Mouse (Mus musculus) intestine, postnatal 0 days (tissue): ENCODE data around the gene Mns1. TPM values are rescaled to one million over a fixed set of nuclear protein-coding genes. Genes with fewer than 3 reads are reported as not detected.

ENCODE experiments used
- ATAC-seq: fragments of 200-750 bp; cut with Nextera tagmentation; 2 replicates; pipeline ENCODE4 v1.8.0; 2017; ENCODE audit warnings: mild to moderate bottlenecking, moderate TSS enrichment, moderate library complexity
- H3K27ac ChIP-seq: fragments of 300-500 bp; sonication (generic); 2 replicates; pipeline ENCODE4 v1.5.1; 2014; ENCODE audit warnings: mild to moderate bottlenecking, low read depth, low read length, moderate library complexity
- H3K27me3 ChIP-seq: fragments of 300-500 bp; sonication (generic); replicated peaks from 2 replicates; pipeline ENCODE4 v1.6.1; 2014; ENCODE audit warnings: low read length, mixed read lengths; ENCODE audit not compliant: control insufficient read depth, insufficient read depth
- H3K36me3 ChIP-seq: fragments of 300-500 bp; sonication (generic); 2 replicates; pipeline ENCODE4 v1.6.1; 2014; ENCODE audit warnings: mild to moderate bottlenecking, moderate library complexity; ENCODE audit not compliant: control insufficient read depth, insufficient read depth
- H3K4me1 ChIP-seq: fragments of 300-500 bp; sonication (generic); replicated peaks from 2 replicates; pipeline ENCODE4 v1.6.1; 2014; ENCODE audit warnings: antibody characterized with exemption, low read length, mixed read lengths; ENCODE audit not compliant: control insufficient read depth, insufficient read depth
- H3K4me2 ChIP-seq: fragments of 300-500 bp; sonication (generic); replicated peaks from 2 replicates; pipeline ENCODE4 v1.6.1; 2014; ENCODE audit warnings: low read depth, mild to moderate bottlenecking, moderate library complexity
- H3K4me3 ChIP-seq: fragments of 300-500 bp; sonication (generic); 2 replicates; pipeline ENCODE4 v1.5.1; 2014; ENCODE audit warnings: low read depth, low read length
- H3K9ac ChIP-seq: fragments of 300-500 bp; sonication (generic); 2 replicates; pipeline ENCODE4 v1.6.1; 2014; ENCODE audit warnings: mild to moderate bottlenecking, low read depth, low read length
- H3K9me3 ChIP-seq: fragments of 300-500 bp; sonication (generic); 2 replicates; pipeline ENCODE4 v1.6.1; 2016; ENCODE audit warnings: mixed run types; ENCODE audit not compliant: control insufficient read depth
- CTCF ChIP-seq: sonication (generic); IDR thresholded peaks from 2 replicates; pipeline ENCODE4 v1.5.1; 2016; ENCODE audit warnings: low read depth, mild to moderate bottlenecking, control low read depth, antibody characterized with exemption, moderate library complexity
- WGBS: fragments of 180-500 bp; shearing (Covaris S2); extraction: QIAGEN DNeasy Blood & Tissue Kit; methylation state at CpG from one replicate; pipeline ENCODE4 v1.1.7; 2014; 5-methylcytosine and 5-hydroxymethylcytosine counted together
- polyA plus RNA-seq: library from polyadenylated mRNA; unstranded; fragments of >200 nt; fragmentation: Nextera tagmentation; extraction: Ambion mirVana; gene quantifications from 2 replicates; pipeline ENCODE4 v1.2.1, GENCODE M21; 2015

Gene Mns1
- polyA plus RNA-seq, 1 experiment from 2014 or later, result 4.2 TPM

GRCm38 (mm10) chr9:72422284-72422683 lies 15.5 kb upstream of the Mns1 start:
- TF ChIP-seq CTCF, result no peak
- no peaks in the 10 kb centered on the region for H3K9me3 ChIP-seq
- no peak overlapping the region; the same call in 1 of the 2 replicates for H3K4me2 ChIP-seq
- no peaks in the 10 kb centered on the region for H3K36me3 ChIP-seq
- 72% methylated on average over 11 of the region's 11 CpGs for WGBS
- H3K4me1 ChIP-seq, result no peaks in the 10 kb centered on the region
- H3K27me3 ChIP-seq, result no peaks in the 10 kb centered on the region
- no peak overlapping the region for H3K4me3 ChIP-seq
- no peak overlapping the region for H3K9ac ChIP-seq
- ATAC-seq, result no peak
- no peak overlapping the region; the same call in 1 of the 2 replicates for H3K27ac ChIP-seq

GRCm38 (mm10) chr9:72422753-72423152 lies 15.1 kb upstream of the Mns1 start:
- ATAC-seq, result no peak
- H3K36me3 ChIP-seq, result no peaks in the 10 kb centered on the region
- H3K4me2 ChIP-seq, result no peak overlapping the region
- no peaks in the 10 kb centered on the region for H3K9me3 ChIP-seq
- H3K27me3 ChIP-seq, result no peaks in the 10 kb centered on the region
- H3K9ac ChIP-seq, result no peak overlapping the region
- 84% methylated on average over 2 of the region's 2 CpGs for WGBS
- H3K27ac ChIP-seq, result no peak overlapping the region
- no peaks in the 10 kb centered on the region for H3K4me1 ChIP-seq
- no peak overlapping the region for H3K4me3 ChIP-seq
- peak; percentile 29; the same call in 1 of the 2 replicates for TF ChIP-seq CTCF

- no peak for TF ChIP-seq CTCF
- 70% methylated on average over 11 of the region's 11 CpGs for WGBS
These were observed 12.4 kb upstream of the Mns1 start for GRCm38 (mm10) chr9:72425300-72425850.

GRCm38 (mm10) chr9:72427861-72428260 lies 9.9 kb upstream of the Mns1 start:
- no peaks in the 10 kb centered on the region for H3K27me3 ChIP-seq
- ATAC-seq, result no peak
- WGBS, result 60% methylated on average over 4 of the region's 4 CpGs
- TF ChIP-seq CTCF, result no peak
- H3K9ac ChIP-seq, result no peak overlapping the region
- H3K9me3 ChIP-seq, result no peaks in the 10 kb centered on the region
- H3K27ac ChIP-seq, result no peak overlapping the region
- no peak overlapping the region for H3K4me2 ChIP-seq
- H3K4me3 ChIP-seq, result no peak overlapping the region
- no peaks in the 10 kb centered on the region for H3K4me1 ChIP-seq
- H3K36me3 ChIP-seq, result no peaks in the 10 kb centered on the region

More at GRCm38 (mm10) chr9:72425300-72425850, 12.4 kb upstream of the Mns1 start:
- Histone ChIP-seq H3K27me3 (no peaks in the 10 kb centered on the region), H3K9me3 (no peaks in the 10 kb centered on the region), H3K4me2 (no peak overlapping the region), H3K9ac (no peak overlapping the region), H3K4me1 (no peaks in the 10 kb centered on the region), H3K4me3 (no peak overlapping the region), H3K36me3 (no peaks in the 10 kb centered on the region), H3K27ac (no peak overlapping the region)
- ATAC-seq, result no peak

- H3K9ac ChIP-seq, result no peak overlapping the region
- no peak for TF ChIP-seq CTCF
- 72% methylated on average over 9 of the region's 9 CpGs for WGBS
- no peaks in the 10 kb centered on the region for H3K4me1 ChIP-seq
- H3K36me3 ChIP-seq, result no peaks in the 10 kb centered on the region
- H3K9me3 ChIP-seq, result no peaks in the 10 kb centered on the region
- no peak overlapping the region for H3K4me3 ChIP-seq
- H3K27me3 ChIP-seq, result no peaks in the 10 kb centered on the region
- ATAC-seq, result no peak
- no peak overlapping the region for H3K4me2 ChIP-seq
- no peak overlapping the region for H3K27ac ChIP-seq
These were observed 2.9 kb upstream of the Mns1 start for GRCm38 (mm10) chr9:72434876-72435275.

- no peak for TF ChIP-seq CTCF
- Histone ChIP-seq H3K36me3 (no peaks in the 10 kb centered on the region), H3K4me2 (peak overlapping the region; percentile 89), H3K27ac (no peak overlapping the region), H3K27me3 (no peaks in the 10 kb centered on the region), H3K9me3 (no peaks in the 10 kb centered on the region), H3K4me1 (no peaks in the 10 kb centered on the region), H3K9ac (no peak overlapping the region), H3K4me3 (peak overlapping the region; percentile 54)
- ATAC-seq, result no peak
- 3% methylated on average over 9 of the region's 9 CpGs for WGBS
These were observed 938 bp downstream of the Mns1 start for GRCm38 (mm10) chr9:72438749-72439148.

GRCm38 (mm10) chr9:72440358-72440757 lies 2.5 kb downstream of the Mns1 start:
- no peak for ATAC-seq
- Histone ChIP-seq H3K4me1 (no peaks in the 10 kb centered on the region), H3K27me3 (no peaks in the 10 kb centered on the region), H3K4me2 (no peak overlapping the region), H3K4me3 (no peak overlapping the region), H3K9ac (no peak overlapping the region), H3K27ac (no peak overlapping the region), H3K36me3 (no peaks in the 10 kb centered on the region), H3K9me3 (no peaks in the 10 kb centered on the region)
- TF ChIP-seq CTCF, result no peak
- WGBS, result 84% methylated on average over 4 of the region's 4 CpGs
